Mouse (Mus musculus) retina, embryonic 14.5 days (tissue): ENCODE data around the gene BC004004.
"Not testable (repeated sequence)": the region's sequence is repeated elsewhere in the genome, so short reads cannot be mapped to it uniquely, and the experiment has no call there.

Source experiments
- DNase-seq: peaks from one replicate; pipeline ENCODE4 v3.0.0-alpha.2; 2015; ENCODE audit warnings: low spot score

Gene BC004004

GRCm38 (mm10) chr17:29347645-29348256 lies 79.2 kb downstream of the BC004004 start, which contains the start of gene Mtch1:
Mtch1 (minus strand) TSS chr17:29347934.
- DNase-seq: peak; percentile 99

GRCm38 (mm10) chr17:29348996-29349395 lies 80.4 kb downstream of the BC004004 start:
- DNase-seq: no peak

GRCm38 (mm10) chr17:29351056-29351455 lies 82.5 kb downstream of the BC004004 start:
- DNase-seq: not testable (repeated sequence)

GRCm38 (mm10) chr17:29355461-29355840 lies 86.9 kb downstream of the BC004004 start:
- DNase-seq: peak; percentile 58

- DNase-seq: peak; percentile 64
Observed at GRCm38 (mm10) chr17:29355841-29356478, 87.4 kb downstream of the BC004004 start.

GRCm38 (mm10) chr17:29356479-29356856 lies 87.9 kb downstream of the BC004004 start:
- DNase-seq: peak; percentile 92

GRCm38 (mm10) chr17:29356882-29357281 lies 88.3 kb downstream of the BC004004 start:
- DNase-seq: no peak

- no peak for DNase-seq
Observed at GRCm38 (mm10) chr17:29358928-29359327, 90.3 kb downstream of the BC004004 start.

- DNase-seq: peak; percentile 23
Observed at GRCm38 (mm10) chr17:29360761-29361221, 92.2 kb downstream of the BC004004 start, which contains the start of gene Fgd2. Fgd2 (plus strand) TSS chr17:29360914.

GRCm38 (mm10) chr17:29361982-29362691 lies 93.5 kb downstream of the BC004004 start:
- DNase-seq: peak; percentile 24

GRCm38 (mm10) chr17:29363109-29363508 lies 94.5 kb downstream of the BC004004 start:
- no peak for DNase-seq
